Mouse (Mus musculus): Measurements from ENCODE around the gene Vps45. TPM values are rescaled to one million over a fixed set of nuclear protein-coding genes. Genes with fewer than 3 reads are reported as not detected.
A peak's percentile ranks its signal among the peaks of the same experiment; 100 is the strongest.

The Vps45 gene
- total RNA-seq (2021) = 10 to 100 TPM; 42.2 to 45.0 TPM

- peak; percentile 59 to 64 for DNase-seq (ENCODE audit: extremely low spot score in 1 of 2, low spot score in 1 of 2)
Observed at GRCm38 (mm10) chr3:96058231-96058896, at the start of gene Vps45. Vps45 (minus strand) TSS chr3:96058466.

GRCm38 (mm10) chr3:96106151-96106550, 47.9 kb upstream of the Vps45 start:
- no peak for DNase-seq (ENCODE audit: extremely low spot score in 1 of 2, low spot score in 1 of 2)

GRCm38 (mm10) chr3:96105232-96105747, 47.0 kb upstream of the Vps45 start:
- no peak for DNase-seq (ENCODE audit: extremely low spot score in 1 of 2, low spot score in 1 of 2)

- peak; percentile 57 to 64 for DNase-seq (ENCODE audit: extremely low spot score in 1 of 2, low spot score in 1 of 2)
Observed at GRCm38 (mm10) chr3:96104261-96105065, 46.2 kb upstream of the Vps45 start, which contains the start of gene Otud7b. Otud7b (plus strand) TSS chr3:96104527.

- DNase-seq (ENCODE audit: extremely low spot score in 1 of 2, low spot score in 1 of 2) = no peak
Observed at GRCm38 (mm10) chr3:96103901-96104260, 45.6 kb upstream of the Vps45 start.

- DNase-seq (ENCODE audit: extremely low spot score in 1 of 2, low spot score in 1 of 2) = peak in 1 of 2 experiments; percentile 22
Observed at GRCm38 (mm10) chr3:96102100-96102872, 44.0 kb upstream of the Vps45 start.

GRCm38 (mm10) chr3:96098616-96099267, 40.5 kb upstream of the Vps45 start:
- no peak for DNase-seq (ENCODE audit: extremely low spot score in 1 of 2, low spot score in 1 of 2)

GRCm38 (mm10) chr3:96098168-96098567, 39.9 kb upstream of the Vps45 start:
- no peak for DNase-seq (ENCODE audit: extremely low spot score in 1 of 2, low spot score in 1 of 2)

- no peak for DNase-seq (ENCODE audit: extremely low spot score in 1 of 2, low spot score in 1 of 2)
Observed at GRCm38 (mm10) chr3:96094203-96094602, 35.9 kb upstream of the Vps45 start.

GRCm38 (mm10) chr3:96093509-96093908, 35.2 kb upstream of the Vps45 start:
- DNase-seq (ENCODE audit: extremely low spot score in 1 of 2, low spot score in 1 of 2) = no peak

- DNase-seq (ENCODE audit: extremely low spot score in 1 of 2, low spot score in 1 of 2) = no peak
Observed at GRCm38 (mm10) chr3:96091966-96092365, 33.7 kb upstream of the Vps45 start.

GRCm38 (mm10) chr3:96091146-96091545, 32.9 kb upstream of the Vps45 start:
- no peak for DNase-seq (ENCODE audit: extremely low spot score in 1 of 2, low spot score in 1 of 2)

- DNase-seq (ENCODE audit: extremely low spot score in 1 of 2, low spot score in 1 of 2) = no peak
Observed at GRCm38 (mm10) chr3:96089882-96090489, 31.7 kb upstream of the Vps45 start.

GRCm38 (mm10) chr3:96087801-96088200, 29.5 kb upstream of the Vps45 start:
- DNase-seq (ENCODE audit: extremely low spot score in 1 of 2, low spot score in 1 of 2) = no peak

- no peak for DNase-seq (ENCODE audit: extremely low spot score in 1 of 2, low spot score in 1 of 2)
Observed at GRCm38 (mm10) chr3:96087219-96087618, 29.0 kb upstream of the Vps45 start.

GRCm38 (mm10) chr3:96084146-96084755, 26.0 kb upstream of the Vps45 start:
- no peak for DNase-seq (ENCODE audit: extremely low spot score in 1 of 2, low spot score in 1 of 2)

GRCm38 (mm10) chr3:96082714-96083508, 24.6 kb upstream of the Vps45 start:
- no peak for DNase-seq (ENCODE audit: extremely low spot score in 1 of 2, low spot score in 1 of 2)

GRCm38 (mm10) chr3:96082100-96082499, 23.8 kb upstream of the Vps45 start:
- DNase-seq (ENCODE audit: extremely low spot score in 1 of 2, low spot score in 1 of 2) = no peak

GRCm38 (mm10) chr3:96081650-96082049, 23.4 kb upstream of the Vps45 start:
- no peak for DNase-seq (ENCODE audit: extremely low spot score in 1 of 2, low spot score in 1 of 2)
